Mouse (Mus musculus): ENCODE results near the gene A630076J17Rik.

A630076J17Rik gene

DNA sequence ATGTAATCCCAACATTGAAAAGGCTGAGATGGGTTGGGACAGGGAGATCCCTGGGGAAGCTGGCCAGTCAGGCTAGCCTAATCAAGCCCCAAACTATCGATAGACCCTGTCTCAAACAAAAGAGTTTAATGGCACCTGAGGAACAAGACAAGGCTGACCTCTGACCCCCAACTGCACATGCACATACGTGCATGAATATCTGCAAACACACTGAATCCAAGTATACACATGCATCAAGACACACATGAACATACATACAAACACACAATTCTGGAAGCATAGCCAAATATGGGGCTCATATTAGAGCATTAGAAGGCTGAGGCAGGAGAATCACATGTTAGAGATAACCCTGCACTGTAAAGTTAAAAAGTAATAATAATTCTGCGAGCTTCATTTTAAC is 46.2 kb downstream of the A630076J17Rik start:
- no peak for DNase-seq (ENCODE audit: low spot score in 2 of 2)

DNA sequence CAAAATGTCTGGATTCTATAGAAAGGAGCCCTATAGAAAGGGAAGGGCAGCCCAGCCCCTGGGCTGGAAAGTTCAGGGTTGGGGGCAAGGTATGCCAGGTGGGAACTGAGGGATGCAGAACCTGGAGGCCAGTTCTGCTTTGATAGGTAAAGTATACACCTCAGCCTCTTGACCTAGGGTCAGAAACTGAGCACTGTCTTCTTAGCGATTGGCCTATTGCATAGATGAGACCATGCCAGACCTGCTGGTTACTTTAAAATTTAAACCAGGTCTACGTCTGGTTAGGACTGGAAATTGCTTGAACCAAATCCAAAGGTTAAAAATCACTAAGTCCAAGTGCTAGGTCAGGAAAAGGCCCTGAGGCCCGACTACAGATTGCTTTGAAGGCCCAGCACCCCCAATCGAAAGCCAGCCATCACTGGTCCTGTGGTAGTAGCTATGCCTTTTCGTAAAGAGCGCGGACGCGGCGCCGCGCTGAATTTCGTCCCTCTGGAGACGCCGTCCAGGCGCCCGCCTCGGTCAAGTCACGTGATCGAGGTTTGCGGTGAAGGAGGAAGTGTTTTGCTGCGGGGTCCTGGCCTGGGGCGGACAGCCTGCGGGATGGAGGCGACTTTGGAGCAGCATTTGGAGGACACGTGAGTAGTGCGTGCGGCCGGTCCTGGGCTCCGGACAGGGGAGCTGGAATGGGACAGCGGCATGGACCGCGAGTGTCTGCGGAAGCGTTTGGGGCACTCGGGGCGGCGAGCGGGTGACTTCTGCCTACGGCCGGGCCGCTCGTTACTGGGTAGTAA is 48.3 kb downstream of the A630076J17Rik start, which contains the start of gene Lamtor5:
TSS of gene Lamtor5 (plus strand) at position 380 of the 791 bp plus-strand sequence.
- DNase-seq (ENCODE audit: low spot score in 2 of 2), result peak; percentile 87 to 90

Data from frontal cortex, postnatal 25 days (tissue).